Mouse (Mus musculus) liver, embryonic 14.5 days (tissue): ENCODE results near the gene Comtd1.

Source experiments
- CTCF ChIP-seq: IDR thresholded peaks from 2 replicates; pipeline ENCODE4 v1.5.1; 2016; ENCODE audit warnings: antibody characterized with exemption, low read depth, control low read depth
- EP300 ChIP-seq: IDR thresholded peaks from 2 replicates; pipeline ENCODE4 v1.6.1; 2016; ENCODE audit warnings: antibody characterized with exemption, low read depth

GRCm38 (mm10) chr14:21856886-21857285 lies 8.1 kb upstream of the Comtd1 start:
- TF ChIP-seq CTCF (no peak), EP300 (no peak)
